Mouse (Mus musculus) midbrain, embryonic 13.5 days (tissue): Measurements from ENCODE around the gene Col19a1. TPM values are rescaled to one million over a fixed set of nuclear protein-coding genes. Genes with fewer than 3 reads are reported as not detected.

Experiments
- ATAC-seq: fragments of 200-750 bp; cut with Nextera tagmentation; 2 replicates; pipeline ENCODE4 v1.8.0; 2017; ENCODE audit warnings: mild to moderate bottlenecking, moderate TSS enrichment, moderate library complexity
- H3K27ac ChIP-seq: fragments of 300-500 bp; sonication (generic); 2 replicates; pipeline ENCODE4 v1.5.1; 2015; ENCODE audit warnings: inconsistent platforms, mild to moderate bottlenecking, moderate library complexity
- H3K27me3 ChIP-seq: fragments of 300-500 bp; sonication (generic); 2 replicates; pipeline ENCODE4 v1.6.1; 2015; ENCODE audit warnings: mild to moderate bottlenecking, inconsistent platforms
- H3K36me3 ChIP-seq: fragments of 300-500 bp; sonication (generic); 2 replicates; pipeline ENCODE4 v1.6.1; 2015; ENCODE audit warnings: mild to moderate bottlenecking, inconsistent platforms
- H3K4me1 ChIP-seq: fragments of 300-500 bp; sonication (generic); replicated peaks from 2 replicates; pipeline ENCODE4 v1.6.1; 2015; ENCODE audit warnings: inconsistent platforms
- H3K4me2 ChIP-seq: fragments of 300-500 bp; sonication (generic); replicated peaks from 2 replicates; pipeline ENCODE4 v1.6.1; 2015; ENCODE audit warnings: moderate library complexity, mild to moderate bottlenecking, inconsistent platforms
- H3K4me3 ChIP-seq: fragments of 300-500 bp; sonication (generic); replicated peaks from 2 replicates; pipeline ENCODE4 v1.5.1; 2015; ENCODE audit warnings: mild to moderate bottlenecking, inconsistent platforms
- H3K9ac ChIP-seq: fragments of 300-500 bp; sonication (generic); replicated peaks from 2 replicates; pipeline ENCODE4 v1.6.1; 2015; ENCODE audit warnings: mild to moderate bottlenecking, inconsistent platforms
- H3K9me3 ChIP-seq: fragments of 300-500 bp; sonication (generic); 2 replicates; pipeline ENCODE4 v1.6.1; 2016; ENCODE audit warnings: mild to moderate bottlenecking, inconsistent platforms
- WGBS: fragments of 180-500 bp; shearing (Covaris S2); methylation state at CpG from one replicate; pipeline ENCODE4 v1.1.7; 2015; 5-methylcytosine and 5-hydroxymethylcytosine counted together
- polyA plus RNA-seq: library from polyadenylated mRNA; unstranded; fragments of >200 nt; fragmentation: Nextera tagmentation; extraction: Ambion mirVana; gene quantifications from 2 replicates; pipeline ENCODE4 v1.2.1, GENCODE M21; 2015

Col19a1 gene
- polyA plus RNA-seq, 1 experiment from 2014 or later = 0.86 TPM

- H3K9ac ChIP-seq = no peak overlapping the region
- H3K27ac ChIP-seq = no peak overlapping the region
- no peak for ATAC-seq
- no peak overlapping the region for H3K4me2 ChIP-seq
- no peak overlapping the region for H3K4me3 ChIP-seq
- H3K36me3 ChIP-seq = no peaks in the 10 kb centered on the region
- no peaks in the 10 kb centered on the region for H3K4me1 ChIP-seq
- WGBS = 86% methylated on average over 1 of the region's 1 CpGs
- no peaks in the 10 kb centered on the region for H3K9me3 ChIP-seq
- H3K27me3 ChIP-seq = no peaks in the 10 kb centered on the region
Measured at GRCm38 (mm10) chr1:24547574-24547973, 39.7 kb downstream of the Col19a1 start.

- Histone ChIP-seq H3K4me1 (no peaks in the 10 kb centered on the region), H3K27ac (no peak overlapping the region), H3K9me3 (no peaks in the 10 kb centered on the region), H3K36me3 (no peaks in the 10 kb centered on the region), H3K4me3 (no peak overlapping the region), H3K9ac (no peak overlapping the region), H3K4me2 (no peak overlapping the region), H3K27me3 (no peaks in the 10 kb centered on the region)
- no peak for ATAC-seq
- WGBS = 84% methylated on average over 1 of the region's 1 CpGs
Measured at GRCm38 (mm10) chr1:24539852-24540251, 47.4 kb downstream of the Col19a1 start.

DNA sequence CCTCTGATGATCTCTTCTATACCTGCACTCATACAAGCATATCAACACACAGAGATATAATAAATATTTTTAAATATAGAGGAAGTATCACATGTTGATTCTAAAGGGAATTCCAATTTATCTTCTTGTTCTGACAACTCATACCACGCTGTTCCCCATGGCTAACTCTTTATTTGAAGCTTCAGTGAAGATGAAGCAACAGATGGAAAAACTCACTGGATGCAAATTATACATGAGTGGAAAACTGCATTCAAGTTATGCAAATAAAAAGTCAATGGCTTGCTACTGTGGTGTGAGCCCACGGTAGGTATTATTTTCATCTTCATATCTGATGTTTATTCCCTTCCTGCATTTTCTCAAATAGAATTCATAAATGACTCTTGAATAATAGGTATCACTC is 60.1 kb downstream of the Col19a1 start:
- WGBS = 82% methylated on average over 2 of the region's 2 CpGs
- no peak overlapping the region for H3K27ac ChIP-seq
- no peak overlapping the region for H3K9ac ChIP-seq
- H3K9me3 ChIP-seq = no peaks in the 10 kb centered on the region
- no peaks in the 10 kb centered on the region for H3K36me3 ChIP-seq
- H3K27me3 ChIP-seq = no peaks in the 10 kb centered on the region
- no peak overlapping the region for H3K4me3 ChIP-seq
- no peak for ATAC-seq
- H3K4me1 ChIP-seq = no peaks in the 10 kb centered on the region
- no peak overlapping the region for H3K4me2 ChIP-seq

DNA sequence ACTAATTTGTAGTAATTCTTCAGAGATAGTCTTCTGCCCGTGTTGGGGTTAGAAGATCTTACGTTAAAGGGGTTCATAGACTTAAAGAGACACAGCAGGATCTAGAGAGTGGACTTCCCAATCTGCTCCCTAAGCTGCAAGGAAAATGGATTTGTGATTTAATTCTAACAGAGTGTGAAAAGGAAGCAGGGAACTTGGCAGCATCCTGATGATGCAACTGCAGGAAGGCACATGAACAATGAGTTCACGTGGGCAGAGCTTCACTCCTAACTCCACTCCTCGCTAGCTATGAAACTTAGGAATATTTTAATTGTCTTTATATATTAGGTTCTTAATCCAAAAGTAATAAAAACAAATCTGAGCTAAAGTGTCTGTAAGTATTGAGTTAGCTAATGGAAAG is 69.8 kb downstream of the Col19a1 start:
- H3K4me3 ChIP-seq = no peak overlapping the region
- H3K36me3 ChIP-seq = no peaks in the 10 kb centered on the region
- H3K27ac ChIP-seq = no peak overlapping the region
- H3K9ac ChIP-seq = no peak overlapping the region
- no peaks in the 10 kb centered on the region for H3K27me3 ChIP-seq
- ATAC-seq = no peak
- WGBS = 70% methylated on average over 4 of the region's 4 CpGs
- H3K4me1 ChIP-seq = no peaks in the 10 kb centered on the region
- H3K9me3 ChIP-seq = no peaks in the 10 kb centered on the region
- no peak overlapping the region for H3K4me2 ChIP-seq

DNA sequence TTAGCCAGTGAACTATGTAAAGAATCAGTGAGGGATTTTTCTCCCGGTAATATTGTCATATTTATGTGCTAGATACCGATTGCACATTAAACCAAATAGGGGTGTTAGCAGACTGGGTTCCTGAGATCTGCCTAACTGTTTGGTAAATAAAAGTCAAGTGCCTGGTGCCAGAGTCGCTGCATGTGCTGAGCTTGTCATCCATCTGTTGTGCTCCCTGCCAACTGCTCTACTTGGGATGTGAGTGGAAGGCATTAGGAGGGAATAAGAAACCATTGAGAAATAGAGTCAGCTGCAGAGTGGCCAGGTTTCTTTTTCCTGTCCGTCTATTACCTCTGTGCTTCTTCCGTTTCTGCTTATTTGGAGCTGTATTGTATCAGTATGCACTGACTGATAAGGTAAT is 71.9 kb downstream of the Col19a1 start:
- 86% methylated on average over 5 of the region's 5 CpGs for WGBS
- H3K27ac ChIP-seq = no peak overlapping the region
- H3K9me3 ChIP-seq = no peaks in the 10 kb centered on the region
- no peaks in the 10 kb centered on the region for H3K27me3 ChIP-seq
- H3K4me1 ChIP-seq = no peaks in the 10 kb centered on the region
- no peak overlapping the region for H3K9ac ChIP-seq
- H3K4me2 ChIP-seq = no peak overlapping the region
- H3K4me3 ChIP-seq = no peak overlapping the region
- H3K36me3 ChIP-seq = no peaks in the 10 kb centered on the region
- ATAC-seq = no peak

DNA sequence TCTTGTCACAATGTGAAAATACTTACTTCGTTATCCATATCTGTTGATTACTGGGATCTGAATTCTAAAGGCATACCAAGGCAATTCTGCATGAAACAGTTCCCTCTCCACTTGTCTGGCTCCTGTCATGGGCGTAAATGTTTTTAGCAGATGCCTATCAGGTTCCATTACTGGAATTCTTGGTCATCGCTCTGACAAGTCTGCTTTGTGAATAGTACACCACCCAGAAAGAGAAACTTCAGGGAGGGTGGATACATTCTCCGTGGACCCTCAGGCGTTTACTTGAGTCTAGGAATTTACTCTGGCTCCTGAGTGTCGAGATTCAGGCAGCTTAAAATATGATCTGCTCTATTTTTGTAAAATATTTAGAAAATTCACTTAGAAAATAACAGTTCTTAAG is 75.7 kb downstream of the Col19a1 start:
- no peak for ATAC-seq

GRCm38 (mm10) chr1:24495400-24495799 is 91.9 kb downstream of the Col19a1 start:
- H3K9me3 ChIP-seq = no peaks in the 10 kb centered on the region
- no peak overlapping the region for H3K9ac ChIP-seq
- no peaks in the 10 kb centered on the region for H3K4me1 ChIP-seq
- WGBS = 95% methylated on average over 4 of the region's 4 CpGs
- ATAC-seq = no peak
- no peak overlapping the region for H3K27ac ChIP-seq
- H3K4me3 ChIP-seq = no peak overlapping the region
- no peaks in the 10 kb centered on the region for H3K27me3 ChIP-seq
- no peak overlapping the region for H3K4me2 ChIP-seq
- no peaks in the 10 kb centered on the region for H3K36me3 ChIP-seq

More for the DNA sequence above, 75.7 kb downstream of the Col19a1 start:
- WGBS = 85% methylated on average over 6 of the region's 6 CpGs
- H3K4me1 ChIP-seq = no peaks in the 10 kb centered on the region
- H3K9me3 ChIP-seq = no peaks in the 10 kb centered on the region
- H3K27ac ChIP-seq = no peak overlapping the region
- no peaks in the 10 kb centered on the region for H3K27me3 ChIP-seq
- H3K4me3 ChIP-seq = no peak overlapping the region
- no peak overlapping the region for H3K4me2 ChIP-seq
- no peaks in the 10 kb centered on the region for H3K36me3 ChIP-seq
- no peak overlapping the region for H3K9ac ChIP-seq

DNA sequence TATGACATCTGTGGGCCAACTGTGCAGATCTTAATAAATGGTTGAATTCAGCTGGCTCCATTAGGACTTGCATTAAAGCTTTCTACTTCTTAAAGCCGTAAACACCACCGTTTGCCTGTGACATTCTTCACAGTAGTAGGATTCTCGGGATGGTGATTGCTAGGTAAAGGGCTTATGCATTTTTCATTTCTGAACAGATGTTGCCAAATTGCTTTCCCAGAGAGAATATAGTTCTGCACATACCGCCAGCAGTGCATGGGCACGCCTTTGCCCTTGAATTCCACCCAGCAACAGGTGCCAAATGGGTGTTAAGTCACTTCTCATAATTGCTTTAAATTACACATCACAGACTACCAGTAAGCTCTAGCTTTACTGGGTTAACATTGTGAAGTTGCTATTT is 103.1 kb downstream of the Col19a1 start:
- ATAC-seq = no peak
- H3K9ac ChIP-seq = no peak overlapping the region
- H3K9me3 ChIP-seq = no peaks in the 10 kb centered on the region
- no peaks in the 10 kb centered on the region for H3K27me3 ChIP-seq
- H3K4me2 ChIP-seq = no peak overlapping the region
- H3K27ac ChIP-seq = no peak overlapping the region
- no peaks in the 10 kb centered on the region for H3K4me1 ChIP-seq
- H3K36me3 ChIP-seq = no peaks in the 10 kb centered on the region
- 78% methylated on average over 5 of the region's 5 CpGs for WGBS
- H3K4me3 ChIP-seq = no peak overlapping the region

GRCm38 (mm10) chr1:24471096-24471710 is 116.1 kb downstream of the Col19a1 start:
- H3K4me2 ChIP-seq = no peak overlapping the region
- no peak overlapping the region for H3K27ac ChIP-seq
- H3K4me3 ChIP-seq = no peak overlapping the region
- WGBS = 89% methylated on average over 7 of the region's 7 CpGs
- no peak overlapping the region for H3K9ac ChIP-seq
- H3K36me3 ChIP-seq = no peaks in the 10 kb centered on the region
- H3K27me3 ChIP-seq = no peaks in the 10 kb centered on the region
- ATAC-seq = no peak
- no peaks in the 10 kb centered on the region for H3K4me1 ChIP-seq
- H3K9me3 ChIP-seq = no peaks in the 10 kb centered on the region

DNA sequence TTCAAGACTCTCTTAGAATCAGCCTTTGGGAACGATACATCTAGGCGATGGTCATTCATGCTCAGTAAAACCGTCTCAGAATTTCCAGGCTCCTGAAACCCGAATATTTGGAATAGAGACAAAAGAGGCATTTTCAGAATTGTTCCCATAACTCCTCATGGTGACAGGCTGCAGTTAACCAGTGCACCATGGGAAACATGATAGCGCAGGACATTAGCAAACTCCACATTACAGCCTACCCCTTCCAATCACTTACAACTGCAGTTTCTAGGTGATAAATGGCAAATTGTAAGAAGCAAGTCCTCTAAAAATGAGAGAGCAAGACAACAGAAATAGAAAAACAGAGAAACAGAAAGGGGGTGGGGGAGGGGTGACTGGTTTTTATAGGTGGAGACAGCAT is 116.6 kb downstream of the Col19a1 start:
- WGBS = 88% methylated on average over 5 of the region's 5 CpGs
- Histone ChIP-seq H3K9ac (no peak overlapping the region), H3K27me3 (no peaks in the 10 kb centered on the region), H3K4me3 (no peak overlapping the region), H3K4me1 (no peaks in the 10 kb centered on the region), H3K36me3 (no peaks in the 10 kb centered on the region), H3K4me2 (no peak overlapping the region), H3K27ac (no peak overlapping the region), H3K9me3 (no peaks in the 10 kb centered on the region)
- no peak for ATAC-seq

- Histone ChIP-seq H3K36me3 (no peaks in the 10 kb centered on the region), H3K9me3 (no peaks in the 10 kb centered on the region), H3K4me1 (no peaks in the 10 kb centered on the region), H3K9ac (no peak overlapping the region), H3K27ac (no peak overlapping the region), H3K4me2 (no peak overlapping the region), H3K4me3 (no peak overlapping the region), H3K27me3 (no peaks in the 10 kb centered on the region)
- ATAC-seq = no peak
- 76% methylated on average over 3 of the region's 3 CpGs for WGBS
Measured at GRCm38 (mm10) chr1:24461305-24461887, 125.9 kb downstream of the Col19a1 start.

GRCm38 (mm10) chr1:24458015-24458414 is 129.3 kb downstream of the Col19a1 start:
- H3K4me1 ChIP-seq = 0 out of 2 replicates have a peak, but pooled peaks cover 2% of the 10 kb centered on the region
- H3K9me3 ChIP-seq = no peaks in the 10 kb centered on the region
- no peak overlapping the region for H3K4me2 ChIP-seq
- no peak for ATAC-seq
- H3K36me3 ChIP-seq = no peaks in the 10 kb centered on the region
- H3K27ac ChIP-seq = no peak overlapping the region
- no peak overlapping the region for H3K4me3 ChIP-seq
- WGBS = 95% methylated on average over 2 of the region's 2 CpGs
- H3K27me3 ChIP-seq = no peaks in the 10 kb centered on the region
- H3K9ac ChIP-seq = no peak overlapping the region
